Mouse (Mus musculus) forebrain, postnatal 0 days (tissue): ENCODE measurements around the gene Tril. TPM values are rescaled to one million over a fixed set of nuclear protein-coding genes. Genes with fewer than 3 reads are reported as not detected.

Experiments
- ATAC-seq: fragments of 200-750 bp; cut with Nextera tagmentation; 2 replicates; pipeline ENCODE4 v1.8.0; 2017; ENCODE audit warnings: mild to moderate bottlenecking, moderate library complexity
- DNase-seq: peaks from one replicate; pipeline ENCODE4 v3.0.0-alpha.2; 2015
- H3K27ac ChIP-seq: fragments of 300-500 bp; sonication (generic); 2 replicates; pipeline ENCODE4 v1.5.1; 2014; ENCODE audit warnings: low read depth, mild to moderate bottlenecking, antibody characterized with exemption, low read length, moderate library complexity, mixed read lengths
- H3K27me3 ChIP-seq: fragments of 300-500 bp; sonication (generic); 2 replicates; pipeline ENCODE4 v1.6.1; 2014; ENCODE audit warnings: mild to moderate bottlenecking, low read length, mixed read lengths; ENCODE audit not compliant: insufficient read depth
- H3K36me3 ChIP-seq: fragments of 300-500 bp; sonication (generic); 2 replicates; pipeline ENCODE4 v1.6.1; 2014; ENCODE audit warnings: mild to moderate bottlenecking, moderate library complexity; ENCODE audit not compliant: insufficient read depth
- H3K4me1 ChIP-seq: fragments of 300-500 bp; sonication (generic); 2 replicates; pipeline ENCODE4 v1.6.1; 2014; ENCODE audit warnings: antibody characterized with exemption; ENCODE audit not compliant: insufficient read depth
- H3K4me2 ChIP-seq: fragments of 300-500 bp; sonication (generic); 2 replicates; pipeline ENCODE4 v1.6.1; 2014; ENCODE audit warnings: low read depth, mild to moderate bottlenecking, moderate library complexity
- H3K4me3 ChIP-seq: fragments of 300-500 bp; sonication (generic); 2 replicates; pipeline ENCODE4 v1.5.1; 2014; ENCODE audit warnings: low read depth, low read length, mixed read lengths
- H3K9ac ChIP-seq: fragments of 300-500 bp; sonication (generic); 2 replicates; pipeline ENCODE4 v1.6.1; 2014; ENCODE audit warnings: mild to moderate bottlenecking
- H3K9me3 ChIP-seq: fragments of 300-500 bp; sonication (generic); 2 replicates; pipeline ENCODE4 v1.6.1; 2016; ENCODE audit warnings: low read length
- CTCF ChIP-seq: sonication (generic); IDR thresholded peaks from 2 replicates; pipeline ENCODE4 v1.5.1; 2016; ENCODE audit warnings: antibody characterized with exemption, control low read depth, low read depth
- WGBS: fragments of 180-500 bp; shearing (Covaris S2); extraction: QIAGEN DNeasy Blood & Tissue Kit; methylation state at CpG from one replicate; pipeline ENCODE4 v1.1.7; 2014; 5-methylcytosine and 5-hydroxymethylcytosine counted together
- polyA plus RNA-seq: library from polyadenylated mRNA; unstranded; fragments of >200 nt; fragmentation: Nextera tagmentation; extraction: Ambion mirVana; gene quantifications from 2 replicates; pipeline ENCODE4 v1.2.1, GENCODE M21; 2015
- total RNA-seq: library from RNA; depleted of rRNA; stranded (reverse); fragments of >200 nt; gene quantifications from 2 replicates; pipeline ENCODE4 v1.2.3, GENCODE M21; 2014; rRNA removed

The Tril gene
- total RNA-seq (17.8 and 27.8 TPM in 2 replicates), polyA plus RNA-seq (8.5 and 18.2 TPM in 2 replicates)

GRCm38 (mm10) chr6:53820486-53820985 is at the start of gene Tril:
TSS of gene Tril (minus strand) at chr6:53820830.
- WGBS = under 1% methylated on average over 43 of the region's 43 CpGs
- ATAC-seq (peak; percentile 50), DNase-seq (peak; percentile 74)
- no peaks in the 10 kb centered on the region for H3K36me3 ChIP-seq
- peak within 1 kb of the TSS; percentile 43 for H3K9ac ChIP-seq
- H3K4me1 ChIP-seq = peaks cover 19% of the 10 kb centered on the region
- peak within 1 kb of the TSS; percentile 60 for H3K27ac ChIP-seq
- H3K9me3 ChIP-seq = no peaks in the 10 kb centered on the region
- H3K27me3 ChIP-seq = peaks cover 16% of the 10 kb centered on the region
- peak within 1 kb of the TSS; percentile 49 for H3K4me3 ChIP-seq
- peak within 1 kb of the TSS; percentile 88 for H3K4me2 ChIP-seq
- no peak for TF ChIP-seq CTCF

GRCm38 (mm10) chr6:53863011-53863410 is 42.4 kb upstream of the Tril start:
- DNase-seq = no peak
- ATAC-seq = no peak
- no peaks in the 10 kb centered on the region for H3K27me3 ChIP-seq
- no peaks in the 10 kb centered on the region for H3K9me3 ChIP-seq
- H3K4me3 ChIP-seq = no peak overlapping the region
- no peak overlapping the region for H3K4me2 ChIP-seq
- WGBS = 81% methylated on average over 2 of the region's 2 CpGs
- no peak overlapping the region for H3K9ac ChIP-seq
- no peak overlapping the region for H3K27ac ChIP-seq
- H3K36me3 ChIP-seq = no peaks in the 10 kb centered on the region
- TF ChIP-seq CTCF = no peak
- H3K4me1 ChIP-seq = no peaks in the 10 kb centered on the region

GRCm38 (mm10) chr6:53859106-53859505 is 38.5 kb upstream of the Tril start:
- no peaks in the 10 kb centered on the region for H3K9me3 ChIP-seq
- no peaks in the 10 kb centered on the region for H3K4me1 ChIP-seq
- no peak for TF ChIP-seq CTCF
- H3K27ac ChIP-seq = no peak overlapping the region
- H3K4me2 ChIP-seq = no peak overlapping the region
- 33% methylated on average over 1 of the region's 1 CpGs for WGBS
- no peak for ATAC-seq
- H3K27me3 ChIP-seq = no peaks in the 10 kb centered on the region
- DNase-seq = no peak
- no peak overlapping the region for H3K4me3 ChIP-seq
- no peak overlapping the region for H3K9ac ChIP-seq
- H3K36me3 ChIP-seq = no peaks in the 10 kb centered on the region

- no peak for ATAC-seq
- no peaks in the 10 kb centered on the region for H3K9me3 ChIP-seq
- no peak overlapping the region for H3K4me2 ChIP-seq
- WGBS = 70% methylated on average over 7 of the region's 7 CpGs
- no peaks in the 10 kb centered on the region for H3K4me1 ChIP-seq
- no peak for DNase-seq
- H3K27me3 ChIP-seq = no peaks in the 10 kb centered on the region
- no peak for TF ChIP-seq CTCF
- H3K36me3 ChIP-seq = no peaks in the 10 kb centered on the region
- no peak overlapping the region for H3K9ac ChIP-seq
- H3K27ac ChIP-seq = no peak overlapping the region
- H3K4me3 ChIP-seq = no peak overlapping the region
Measured at GRCm38 (mm10) chr6:53857822-53858221, 37.2 kb upstream of the Tril start.

GRCm38 (mm10) chr6:53856775-53857174 is 36.1 kb upstream of the Tril start:
- H3K36me3 ChIP-seq = no peaks in the 10 kb centered on the region
- H3K27ac ChIP-seq = no peak overlapping the region
- H3K9me3 ChIP-seq = no peaks in the 10 kb centered on the region
- H3K4me3 ChIP-seq = no peak overlapping the region
- DNase-seq = no peak
- H3K4me1 ChIP-seq = no peaks in the 10 kb centered on the region
- 71% methylated on average over 2 of the region's 2 CpGs for WGBS
- H3K4me2 ChIP-seq = no peak overlapping the region
- no peak for ATAC-seq
- H3K27me3 ChIP-seq = no peaks in the 10 kb centered on the region
- no peak overlapping the region for H3K9ac ChIP-seq
- no peak for TF ChIP-seq CTCF

- Histone ChIP-seq H3K4me2 (no peak overlapping the region), H3K9me3 (no peaks in the 10 kb centered on the region), H3K27me3 (no peaks in the 10 kb centered on the region), H3K4me3 (no peak overlapping the region), H3K27ac (0 out of 2 replicates have a peak overlapping the region, but pooled peaks have one; percentile 23), H3K36me3 (no peaks in the 10 kb centered on the region), H3K9ac (no peak overlapping the region), H3K4me1 (no peaks in the 10 kb centered on the region)
- ATAC-seq (peak; percentile 88), DNase-seq (peak; percentile 58)
- WGBS = 61% methylated on average over 12 of the region's 12 CpGs
- TF ChIP-seq CTCF = no peak
Measured at GRCm38 (mm10) chr6:53854971-53855856, 34.6 kb upstream of the Tril start.

GRCm38 (mm10) chr6:53854226-53854625 is 33.6 kb upstream of the Tril start:
- ATAC-seq (0 out of 2 replicates have a peak, but pooled peaks have one; percentile 47), DNase-seq (no peak)
- Histone ChIP-seq H3K36me3 (no peaks in the 10 kb centered on the region), H3K4me3 (no peak overlapping the region), H3K4me1 (no peaks in the 10 kb centered on the region), H3K27me3 (no peaks in the 10 kb centered on the region), H3K9me3 (no peaks in the 10 kb centered on the region), H3K9ac (no peak overlapping the region), H3K4me2 (no peak overlapping the region), H3K27ac (no peak overlapping the region)
- no peak for TF ChIP-seq CTCF
- WGBS = 61% methylated on average over 2 of the region's 2 CpGs
